Mouse (Mus musculus) neural tube, embryonic 14.5 days (tissue): ENCODE data around the gene Arid5b. TPM values are rescaled to one million over a fixed set of nuclear protein-coding genes. Genes with fewer than 3 reads are reported as not detected.

Source experiments
- ATAC-seq: fragments of 200-750 bp; cut with Nextera tagmentation; 2 replicates; pipeline ENCODE4 v1.8.0; 2017; ENCODE audit warnings: low read depth, mild to moderate bottlenecking, moderate TSS enrichment, moderate library complexity
- H3K27ac ChIP-seq: fragments of 300-500 bp; sonication (generic); 2 replicates; pipeline ENCODE4 v1.5.1; 2014; ENCODE audit warnings: low read depth, mild to moderate bottlenecking, control low read depth, low read length, moderate library complexity, mixed read lengths
- H3K27me3 ChIP-seq: fragments of 300-500 bp; sonication (generic); 2 replicates; pipeline ENCODE4 v1.6.1; 2014; ENCODE audit warnings: low read length; ENCODE audit not compliant: control insufficient read depth, insufficient read depth
- H3K36me3 ChIP-seq: fragments of 300-500 bp; sonication (generic); 2 replicates; pipeline ENCODE4 v1.6.1; 2014; ENCODE audit warnings: low read length, mixed read lengths; ENCODE audit not compliant: control insufficient read depth, insufficient read depth
- H3K4me1 ChIP-seq: fragments of 300-500 bp; sonication (generic); 2 replicates; pipeline ENCODE4 v1.6.1; 2014; ENCODE audit warnings: low read length; ENCODE audit not compliant: control insufficient read depth, insufficient read depth
- H3K4me2 ChIP-seq: fragments of 300-500 bp; sonication (generic); 2 replicates; pipeline ENCODE4 v1.6.1; 2014; ENCODE audit warnings: mild to moderate bottlenecking, low read depth, low read length, control low read depth
- H3K4me3 ChIP-seq: fragments of 300-500 bp; sonication (generic); 2 replicates; pipeline ENCODE4 v1.5.1; 2014; ENCODE audit warnings: low read depth, low read length, control low read depth, mixed read lengths
- H3K9ac ChIP-seq: fragments of 300-500 bp; sonication (generic); replicated peaks from 2 replicates; pipeline ENCODE4 v1.6.1; 2014; ENCODE audit warnings: low read depth, mild to moderate bottlenecking, control low read depth, low read length, mixed read lengths
- H3K9me3 ChIP-seq: fragments of 300-500 bp; sonication (generic); 2 replicates; pipeline ENCODE4 v1.6.1; 2016; ENCODE audit warnings: low read length; ENCODE audit not compliant: control insufficient read depth
- WGBS: fragments of 180-500 bp; shearing (Covaris S2); extraction: QIAGEN DNeasy Blood & Tissue Kit; methylation state at CpG from one replicate; pipeline ENCODE4 v1.1.7; 2014; 5-methylcytosine and 5-hydroxymethylcytosine counted together
- polyA plus RNA-seq: library from polyadenylated mRNA; unstranded; fragments of >200 nt; fragmentation: Nextera tagmentation; extraction: Ambion mirVana; gene quantifications from 2 replicates; pipeline ENCODE4 v1.2.1, GENCODE M21; 2014

Arid5b gene
- polyA plus RNA-seq, 1 experiment from 2014 or later: 26.2 TPM

- WGBS: 41% methylated on average over 3 of the region's 3 CpGs
- Histone ChIP-seq H3K4me2 (no peak overlapping the region), H3K9ac (no peak overlapping the region), H3K27me3 (no peaks in the 10 kb centered on the region), H3K27ac (no peak overlapping the region), H3K4me1 (peaks cover 11% of the 10 kb centered on the region), H3K36me3 (no peaks in the 10 kb centered on the region), H3K4me3 (no peak overlapping the region), H3K9me3 (no peaks in the 10 kb centered on the region)
- no peak for ATAC-seq
Measured at GRCm38 (mm10) chr10:68192824-68193255, 85.7 kb downstream of the Arid5b start.

GRCm38 (mm10) chr10:68191691-68192380, 86.7 kb downstream of the Arid5b start:
- Histone ChIP-seq H3K9me3 (no peaks in the 10 kb centered on the region), H3K36me3 (no peaks in the 10 kb centered on the region), H3K4me3 (no peak overlapping the region), H3K4me2 (peak overlapping the region; percentile 24), H3K27me3 (no peaks in the 10 kb centered on the region), H3K9ac (no peak overlapping the region), H3K4me1 (peaks cover 11% of the 10 kb centered on the region), H3K27ac (0 out of 2 replicates have a peak overlapping the region, but pooled peaks have one; percentile 10)
- 28% methylated on average over 13 of the region's 13 CpGs for WGBS
- 0 out of 2 replicates have a peak, but pooled peaks have one; percentile 46 for ATAC-seq

GRCm38 (mm10) chr10:68191146-68191545, 87.4 kb downstream of the Arid5b start:
- H3K9ac ChIP-seq: no peak overlapping the region
- H3K36me3 ChIP-seq: no peaks in the 10 kb centered on the region
- no peak overlapping the region for H3K27ac ChIP-seq
- peak overlapping the region; percentile 4; the same call in 1 of the 2 replicates for H3K4me2 ChIP-seq
- H3K4me1 ChIP-seq: peaks cover 11% of the 10 kb centered on the region
- H3K4me3 ChIP-seq: no peak overlapping the region
- WGBS: 42% methylated on average over 5 of the region's 8 CpGs
- no peaks in the 10 kb centered on the region for H3K27me3 ChIP-seq
- no peaks in the 10 kb centered on the region for H3K9me3 ChIP-seq
- ATAC-seq: no peak

GRCm38 (mm10) chr10:68189847-68190246, 88.7 kb downstream of the Arid5b start:
- WGBS: 56% methylated on average over 3 of the region's 3 CpGs
- no peak for ATAC-seq
- no peak overlapping the region for H3K4me2 ChIP-seq
- no peak overlapping the region for H3K27ac ChIP-seq
- no peak overlapping the region for H3K9ac ChIP-seq
- H3K4me1 ChIP-seq: peaks cover 11% of the 10 kb centered on the region
- H3K4me3 ChIP-seq: no peak overlapping the region
- H3K9me3 ChIP-seq: no peaks in the 10 kb centered on the region
- H3K36me3 ChIP-seq: no peaks in the 10 kb centered on the region
- no peaks in the 10 kb centered on the region for H3K27me3 ChIP-seq

GRCm38 (mm10) chr10:68183096-68183495, 95.4 kb downstream of the Arid5b start:
- Histone ChIP-seq H3K27ac (no peak overlapping the region), H3K9me3 (no peaks in the 10 kb centered on the region), H3K9ac (no peak overlapping the region), H3K27me3 (no peaks in the 10 kb centered on the region), H3K4me1 (0 out of 2 replicates have a peak, but pooled peaks cover 5% of the 10 kb centered on the region), H3K4me2 (no peak overlapping the region), H3K36me3 (no peaks in the 10 kb centered on the region), H3K4me3 (no peak overlapping the region)
- ATAC-seq: no peak
- WGBS: 93% methylated on average over 7 of the region's 7 CpGs

- no peaks in the 10 kb centered on the region for H3K36me3 ChIP-seq
- no peak for ATAC-seq
- H3K27ac ChIP-seq: 0 out of 2 replicates have a peak overlapping the region, but pooled peaks have one; percentile 34
- 61% methylated on average over 6 of the region's 6 CpGs for WGBS
- no peaks in the 10 kb centered on the region for H3K27me3 ChIP-seq
- H3K4me1 ChIP-seq: 0 out of 2 replicates have a peak, but pooled peaks cover 5% of the 10 kb centered on the region
- no peak overlapping the region for H3K4me3 ChIP-seq
- no peaks in the 10 kb centered on the region for H3K9me3 ChIP-seq
- H3K4me2 ChIP-seq: no peak overlapping the region
- no peak overlapping the region for H3K9ac ChIP-seq
Measured at GRCm38 (mm10) chr10:68182266-68182665, 96.3 kb downstream of the Arid5b start.

GRCm38 (mm10) chr10:68181156-68181555, 97.4 kb downstream of the Arid5b start:
- Histone ChIP-seq H3K4me3 (no peak overlapping the region), H3K27ac (no peak overlapping the region), H3K9ac (no peak overlapping the region), H3K4me2 (no peak overlapping the region), H3K9me3 (no peaks in the 10 kb centered on the region), H3K36me3 (no peaks in the 10 kb centered on the region), H3K27me3 (no peaks in the 10 kb centered on the region), H3K4me1 (0 out of 2 replicates have a peak, but pooled peaks cover 5% of the 10 kb centered on the region)
- ATAC-seq: no peak
- 93% methylated on average over 10 of the region's 10 CpGs for WGBS

- Histone ChIP-seq H3K4me3 (no peak overlapping the region), H3K9me3 (no peaks in the 10 kb centered on the region), H3K27me3 (no peaks in the 10 kb centered on the region), H3K4me2 (no peak overlapping the region), H3K9ac (no peak overlapping the region), H3K4me1 (0 out of 2 replicates have a peak, but pooled peaks cover 5% of the 10 kb centered on the region), H3K27ac (no peak overlapping the region), H3K36me3 (no peaks in the 10 kb centered on the region)
- WGBS: 93% methylated on average over 7 of the region's 7 CpGs
- no peak for ATAC-seq
Measured at GRCm38 (mm10) chr10:68180721-68181120, 97.8 kb downstream of the Arid5b start.

GRCm38 (mm10) chr10:68180151-68180550, 98.4 kb downstream of the Arid5b start:
- Histone ChIP-seq H3K4me3 (no peak overlapping the region), H3K36me3 (no peaks in the 10 kb centered on the region), H3K4me2 (no peak overlapping the region), H3K4me1 (0 out of 2 replicates have a peak, but pooled peaks cover 5% of the 10 kb centered on the region), H3K9me3 (no peaks in the 10 kb centered on the region), H3K27me3 (no peaks in the 10 kb centered on the region), H3K27ac (no peak overlapping the region), H3K9ac (no peak overlapping the region)
- ATAC-seq: no peak
- 69% methylated on average over 4 of the region's 4 CpGs for WGBS
